Mouse (Mus musculus): ENCODE data around the gene Egln1. TPM values are rescaled to one million over a fixed set of nuclear protein-coding genes. Genes with fewer than 3 reads are reported as not detected.

Gene Egln1
- 4.8 and 6.2 TPM in 2 replicates for polyA plus RNA-seq (2015; fragmentation: Nextera tagmentation; extraction: Ambion mirVana)

DNA sequence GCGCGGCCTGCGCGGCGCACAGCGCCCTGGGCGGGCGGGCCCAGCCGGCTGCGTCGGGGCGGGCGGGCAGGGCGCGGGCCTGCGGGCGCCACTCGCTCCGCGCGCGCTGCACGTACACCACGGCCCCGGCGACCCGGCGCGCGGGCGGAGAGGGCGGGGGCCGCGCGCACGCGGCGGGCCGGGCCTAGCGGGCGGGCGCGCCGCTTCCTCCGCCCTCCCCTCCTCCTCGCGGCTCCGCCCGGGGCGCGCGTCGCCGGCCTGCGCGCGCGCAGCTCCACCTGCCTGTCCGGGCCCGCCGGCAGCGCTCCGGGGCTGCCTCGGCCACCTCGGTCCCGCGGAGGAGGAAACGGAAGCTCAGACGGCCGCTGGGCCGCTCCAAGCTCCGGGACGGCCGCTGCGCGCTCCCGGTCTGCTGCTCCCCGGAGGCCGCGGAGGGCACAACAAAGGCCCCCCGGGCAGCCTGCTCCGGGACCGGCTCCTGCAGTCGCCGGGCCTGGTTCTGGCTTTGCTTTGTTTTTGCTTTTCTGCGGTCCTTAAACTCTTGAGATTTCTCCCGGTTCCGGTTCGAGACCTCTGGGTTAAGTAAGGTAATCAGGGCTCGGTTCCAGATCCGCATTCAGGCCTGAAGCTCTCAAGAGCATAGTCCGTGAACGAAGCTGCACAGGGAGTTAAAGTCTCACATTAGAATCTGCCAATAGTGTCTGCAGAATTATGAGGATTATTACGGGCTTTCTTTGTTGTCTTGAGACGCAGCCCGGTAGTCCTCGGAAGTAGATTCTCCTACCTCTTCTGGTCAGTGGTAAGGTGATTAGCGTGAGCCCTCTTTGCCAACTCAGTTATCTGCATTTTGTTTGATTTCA, at the start of gene Egln1:
Egln1 (minus strand) TSS at position 116 of the 860 bp plus-strand sequence.

DNA sequence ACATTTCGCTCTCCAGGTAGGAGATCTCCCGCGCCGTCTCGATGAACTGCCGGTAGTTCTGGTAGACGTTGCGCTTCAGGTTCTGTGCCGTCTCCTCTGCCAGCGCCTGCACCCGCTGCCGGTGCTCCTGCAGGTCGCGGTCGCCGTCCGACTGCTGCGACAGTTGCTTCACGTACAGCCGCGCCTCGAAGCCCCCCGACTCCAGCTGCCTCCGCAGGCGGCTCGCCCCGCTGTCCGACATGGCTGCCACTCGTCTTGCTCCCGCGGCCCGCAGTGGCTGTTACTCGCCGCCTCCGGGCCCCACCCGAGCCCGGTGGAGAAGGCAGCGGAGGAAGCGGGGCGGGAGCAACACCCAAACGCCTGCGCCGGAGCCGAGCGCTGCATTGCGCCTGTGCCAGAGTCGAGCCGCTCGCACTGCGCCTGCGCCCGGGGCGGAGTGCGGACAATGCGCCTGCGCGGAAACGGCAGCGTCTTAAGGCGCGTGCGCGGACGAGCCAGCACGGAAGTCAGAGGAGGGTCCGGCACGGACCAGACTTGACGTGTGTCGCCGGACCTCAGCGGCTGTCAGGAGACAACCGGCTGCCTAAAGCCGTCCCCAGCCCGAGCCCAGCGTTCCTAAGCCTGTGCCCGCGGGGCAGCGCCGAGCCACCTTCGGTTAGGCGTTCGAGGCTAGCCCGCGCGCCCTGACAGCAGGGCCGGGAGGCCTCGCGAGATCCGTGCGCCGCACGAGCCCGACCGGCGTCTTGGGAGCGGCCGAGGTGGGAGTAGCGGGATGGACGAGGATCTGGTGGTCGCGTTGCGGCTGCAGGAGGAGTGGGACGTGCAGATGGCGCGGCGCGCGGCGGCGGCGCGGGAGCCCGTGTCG, 51.5 kb downstream of the Egln1 start, which contains the start of the genes Exoc8 and Sprtn:
Exoc8 (minus strand) TSS at position 320 of the 865 bp plus-strand sequence.
Sprtn (plus strand) TSS at position 501 of the 865 bp plus-strand sequence.

DNA sequence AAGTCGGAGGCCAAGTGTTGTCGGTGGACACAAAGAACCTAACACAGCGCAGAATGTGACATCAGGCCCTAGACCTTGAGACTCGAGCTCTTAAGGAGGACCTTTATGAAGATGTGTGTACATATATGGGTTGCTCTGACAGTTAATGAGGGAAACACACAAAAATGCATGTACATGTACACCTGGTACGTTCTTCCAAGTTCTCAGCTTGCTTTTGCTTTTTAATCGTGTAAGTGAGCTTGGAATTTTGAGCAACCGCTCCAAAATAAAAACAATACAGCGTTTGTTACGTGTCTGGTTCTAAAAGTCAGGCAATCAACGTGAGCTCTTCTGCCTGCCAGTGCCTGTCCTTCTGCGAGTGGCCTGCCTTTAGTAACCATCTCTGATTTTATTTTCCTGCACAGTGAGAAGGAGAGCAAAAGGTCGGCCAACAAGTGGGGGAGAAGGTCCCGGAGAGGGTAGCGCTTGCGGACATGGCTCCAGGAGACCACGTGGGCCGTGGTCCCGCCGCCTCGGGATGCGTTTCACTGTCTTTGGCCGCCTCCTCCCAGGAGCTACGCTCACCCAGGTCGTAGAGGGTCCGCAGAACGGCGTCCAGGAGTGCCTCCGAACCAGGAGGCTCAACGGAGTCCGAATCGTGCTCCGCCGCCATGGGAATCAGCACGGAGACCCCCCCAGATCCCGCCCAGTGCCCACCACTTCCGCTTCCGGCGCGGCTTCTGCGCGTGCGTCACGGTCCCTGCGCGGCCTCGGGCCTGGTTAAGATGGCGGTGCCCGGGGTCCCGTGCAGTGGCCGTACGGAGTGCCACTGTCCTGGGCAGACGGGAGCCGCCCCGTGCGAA, 86.6 kb downstream of the Egln1 start, which contains the start of the genes Gnpat and 2810004N23Rik:
Gnpat (plus strand) TSS at position 713 of the 842 bp plus-strand sequence.
2810004N23Rik (minus strand) TSS at position 800 of the 842 bp plus-strand sequence.

Other genes with a start within 250 kb of the Egln1 start
- gene Ttc13, start 227.3 kb downstream of the Egln1 start, polyA plus RNA-seq (2015; fragmentation: Nextera tagmentation; extraction: Ambion mirVana), result 19.3 and 19.8 TPM in 2 replicates
- 10.5 and 12.5 TPM in 2 replicates for gene Arv1, start 227.2 kb downstream of the Egln1 start, polyA plus RNA-seq (2015; fragmentation: Nextera tagmentation; extraction: Ambion mirVana)
- 0.43 and 0.62 TPM in 2 replicates for gene Fam89a, start 197.5 kb downstream of the Egln1 start, polyA plus RNA-seq (2015; fragmentation: Nextera tagmentation; extraction: Ambion mirVana)
- gene Trim67, start 156.2 kb downstream of the Egln1 start, polyA plus RNA-seq (2015; fragmentation: Nextera tagmentation; extraction: Ambion mirVana), result not detected in 2 replicates
- gene Gnpat, start 86.3 kb downstream of the Egln1 start, polyA plus RNA-seq (2015; fragmentation: Nextera tagmentation; extraction: Ambion mirVana), result 41.8 and 43.5 TPM in 2 replicates
- gene 2810004N23Rik, start 86.2 kb downstream of the Egln1 start, polyA plus RNA-seq (2015; fragmentation: Nextera tagmentation; extraction: Ambion mirVana), result 25.1 and 26.6 TPM in 2 replicates
- gene Exoc8, start 51.6 kb downstream of the Egln1 start, polyA plus RNA-seq (2015; fragmentation: Nextera tagmentation; extraction: Ambion mirVana), result 5.1 and 5.8 TPM in 2 replicates
- 7.4 and 7.9 TPM in 2 replicates for gene Sprtn, start 51.4 kb downstream of the Egln1 start, polyA plus RNA-seq (2015; fragmentation: Nextera tagmentation; extraction: Ambion mirVana)
- 47.4 and 51.0 TPM in 2 replicates for gene Tsnax, start 63.7 kb upstream of the Egln1 start, polyA plus RNA-seq (2015; fragmentation: Nextera tagmentation; extraction: Ambion mirVana)
- gene Disc1, start 104.9 kb upstream of the Egln1 start, polyA plus RNA-seq (2015; fragmentation: Nextera tagmentation; extraction: Ambion mirVana), result 0.89 and 1.2 TPM in 2 replicates

Measured in spleen, postnatal 0 days (tissue).